Comparison of ENCODE assay signal across 9 mouse cellular contexts in the genomic region with DNA sequence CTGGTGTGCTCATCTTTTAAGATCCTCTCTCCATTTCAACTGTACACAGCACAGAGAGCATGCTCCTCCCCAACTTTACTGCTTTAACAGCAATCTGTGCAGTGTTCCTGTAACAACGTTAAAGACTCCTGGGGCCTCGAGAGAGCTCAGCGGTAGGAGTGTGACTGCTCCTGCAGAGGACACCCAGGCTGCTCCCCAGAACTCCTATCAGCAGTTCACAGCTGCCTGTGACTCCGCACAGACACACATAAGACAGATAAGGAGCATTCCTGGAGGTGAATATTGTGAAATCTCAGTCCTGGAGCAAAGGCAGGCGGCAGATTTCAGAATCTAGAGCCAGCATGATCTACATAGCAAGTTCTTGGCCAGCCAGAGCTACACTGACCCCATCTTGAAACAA. TPM values are rescaled to one million over a fixed set of nuclear protein-coding genes. Genes with fewer than 3 reads are reported as not detected.
DNase-seq lines count a peak whose midpoint lies in the region; ATAC-seq and TF ChIP-seq lines count a peak whose summit lies in the region.
"Had no signal": no experiment of that assay in that cellular context is flagged by ENCODE, and none has a peak within 500 bp of the region (broad histone marks: within the 10 kb centered on the region; RNA-seq: fewer than 3 reads in every experiment).

No protein-coding gene starts in this region.

- H3K9me3 ChIP-seq in hindbrain, embryonic 13.5 days = no peaks in the 10 kb centered on the region
- no peaks in the 10 kb centered on the region for H3K9me3 ChIP-seq in hindbrain, embryonic 14.5 days (ENCODE audit: control insufficient read depth, low read length)
- H3K9me3 ChIP-seq in heart, embryonic 14.5 days (ENCODE audit: control insufficient read depth, low read length) = no peaks in the 10 kb centered on the region
- no peaks in the 10 kb centered on the region for H3K9me3 ChIP-seq in liver, postnatal 0 days (ENCODE audit: low read length)
- H3K9me3 ChIP-seq: megakaryocyte, embryonic 14.5 days had no signal

- H3K4me1 ChIP-seq in hindbrain, embryonic 13.5 days (replicated peaks) = no peaks in the 10 kb centered on the region
- no peaks in the 10 kb centered on the region for H3K4me1 ChIP-seq in hindbrain, embryonic 14.5 days (replicated peaks; ENCODE audit: control insufficient read depth, insufficient read depth, low read length)
- H3K4me1 ChIP-seq in heart, embryonic 14.5 days (ENCODE audit: control insufficient read depth in 2 of 2, insufficient read depth in 2 of 2, low read length in 2 of 2) = peaks cover 6 to 15% of the 10 kb centered on the region in 2 experiments; a peak in 3 of 4 replicates
- H3K4me1 ChIP-seq in liver, postnatal 0 days (ENCODE audit: insufficient read depth) = no peaks in the 10 kb centered on the region

- ATAC-seq in hindbrain, embryonic 13.5 days (ENCODE audit: low FRiP score) = 0 out of 2 replicates have a peak, but pooled peaks have one; percentile 4
- ATAC-seq in hindbrain, embryonic 14.5 days (ENCODE audit: low FRiP score) = no peak
- ATAC-seq in heart, embryonic 14.5 days (ENCODE audit: insufficient number of reproducible peaks, insufficient read depth, low FRiP score, low read depth) = peak; percentile 32; the same call in 1 of the 2 replicates
- peak; percentile 63 for ATAC-seq in liver, postnatal 0 days

- no peak for DNase-seq in hindbrain, embryonic 14.5 days (ENCODE audit: low spot score)
- DNase-seq in c-Kit-positive CD71-positive TER-119-negative erythroid progenitor cells, embryonic 14.5 days (ENCODE audit: low read depth) = peak; percentile 70
- no peak for DNase-seq in liver, postnatal 0 days
- no peak for DNase-seq in adrenal gland, postnatal 25 days
- no peak for DNase-seq in ovary, adult 18-20 months (ENCODE audit: low spot score)
- no peak for DNase-seq in left cerebral cortex, postnatal 36 days (ENCODE audit: low spot score in 2 of 2)

- 92% methylated on average over 5 of the region's 5 CpGs for WGBS in hindbrain, embryonic 13.5 days
- WGBS in hindbrain, embryonic 14.5 days = 86% methylated on average over 5 of the region's 5 CpGs
- 15% methylated on average over 5 of the region's 5 CpGs for WGBS in heart, embryonic 14.5 days
- 39% methylated on average over 5 of the region's 5 CpGs for WGBS in liver, postnatal 0 days (ENCODE audit: insufficient replicate concordance)

- H3K4me3 ChIP-seq in hindbrain, embryonic 13.5 days = no peak overlapping the region
- no peak overlapping the region for H3K4me3 ChIP-seq in hindbrain, embryonic 14.5 days (replicated peaks; ENCODE audit: low read length)
- H3K4me3 ChIP-seq in heart, embryonic 14.5 days (ENCODE audit: control insufficient read depth in 1 of 2, insufficient read depth in 1 of 2, low read depth in 1 of 2, low read length in 2 of 2) = no peak overlapping the region
- no peak overlapping the region for H3K4me3 ChIP-seq in liver, postnatal 0 days (ENCODE audit: low read depth, low read length)
- H3K4me3 ChIP-seq: megakaryocyte, embryonic 14.5 days had no signal

- no peak overlapping the region for H3K4me2 ChIP-seq in hindbrain, embryonic 13.5 days
- H3K4me2 ChIP-seq in hindbrain, embryonic 14.5 days (replicated peaks) = no peak overlapping the region
- no peak overlapping the region for H3K4me2 ChIP-seq in heart, embryonic 14.5 days (ENCODE audit: low read length)
- H3K4me2 ChIP-seq in liver, postnatal 0 days (ENCODE audit: low read depth, low read length) = no peak overlapping the region

- intact Hi-C loops in left cerebral cortex, postnatal 36 days (cut with DNase I) = no loop called here

- H3K27ac ChIP-seq in hindbrain, embryonic 13.5 days = no peak overlapping the region
- H3K27ac ChIP-seq in hindbrain, embryonic 14.5 days = no peak overlapping the region
- peak overlapping the region; percentile 35 to 54; a peak in 3 of 4 replicates for H3K27ac ChIP-seq in heart, embryonic 14.5 days (replicated peaks in 1 of 2; ENCODE audit: control insufficient read depth in 1 of 2, insufficient read depth in 1 of 2, low read depth in 2 of 2, low read length in 2 of 2)
- H3K27ac ChIP-seq in liver, postnatal 0 days (ENCODE audit: low read depth) = no peak overlapping the region

- TF ChIP-seq CTCF in liver, postnatal 0 days (IDR thresholded peaks at IDR 0.05; ENCODE audit: low read depth) = no peak

- H3K9ac ChIP-seq in hindbrain, embryonic 13.5 days = no peak overlapping the region
- no peak overlapping the region for H3K9ac ChIP-seq in hindbrain, embryonic 14.5 days
- H3K9ac ChIP-seq in heart, embryonic 14.5 days (ENCODE audit: low read length) = 0 out of 2 replicates have a peak overlapping the region, but pooled peaks have one; percentile 3
- H3K9ac ChIP-seq in liver, postnatal 0 days (replicated peaks) = no peak overlapping the region

- H3K27me3 ChIP-seq in hindbrain, embryonic 13.5 days = no peaks in the 10 kb centered on the region
- no peaks in the 10 kb centered on the region for H3K27me3 ChIP-seq in hindbrain, embryonic 14.5 days (ENCODE audit: control insufficient read depth, insufficient read depth, low read length)
- no peaks in the 10 kb centered on the region for H3K27me3 ChIP-seq in heart, embryonic 14.5 days (ENCODE audit: control insufficient read depth, insufficient read depth, low read length)
- no peaks in the 10 kb centered on the region for H3K27me3 ChIP-seq in liver, postnatal 0 days (ENCODE audit: insufficient read depth, low read length)
- H3K27me3 ChIP-seq: megakaryocyte, embryonic 14.5 days had no signal

- H3K36me3 ChIP-seq in hindbrain, embryonic 13.5 days = peaks cover 55% of the 10 kb centered on the region
- H3K36me3 ChIP-seq in hindbrain, embryonic 14.5 days (replicated peaks; ENCODE audit: control insufficient read depth, insufficient read depth) = peaks cover 67% of the 10 kb centered on the region
- peaks cover 86% of the 10 kb centered on the region for H3K36me3 ChIP-seq in heart, embryonic 14.5 days (ENCODE audit: control insufficient read depth, insufficient read depth, low read length)
- H3K36me3 ChIP-seq in liver, postnatal 0 days (replicated peaks; ENCODE audit: insufficient read depth, low read length) = peaks cover 43% of the 10 kb centered on the region

- no peak for TF ChIP-seq EP300 in liver, postnatal 0 days (IDR thresholded peaks at IDR 0.05; ENCODE audit: low read depth)

RNA-seq across cellular contexts. Expression of gene Zbtb2, which starts 17.6 kb away (rescaled TPM):
- 15.7 and 16.0 TPM in 2 replicates for polyA plus RNA-seq in hindbrain, embryonic 13.5 days (2015; fragmentation: Nextera tagmentation; extraction: Ambion mirVana)
- polyA plus RNA-seq in hindbrain, embryonic 14.5 days (2014; fragmentation: Nextera tagmentation; extraction: Ambion mirVana) = 15.2 and 17.1 TPM in 2 replicates
- 9.3 and 9.6 TPM in 2 replicates for polyA plus RNA-seq in heart, embryonic 14.5 days (2014; fragmentation: Nextera tagmentation; extraction: Ambion mirVana)
- 3.1 TPM in 2 replicates for polyA plus RNA-seq in liver, postnatal 0 days (2015; fragmentation: Nextera tagmentation; extraction: Ambion mirVana)
- 11.0 and 11.5 TPM in 2 replicates for total RNA-seq in adrenal gland, postnatal 25 days (2021)
- 10 to 100 TPM; 10.0 to 11.5 TPM for total RNA-seq in left cerebral cortex, postnatal 36 days (2021)

RNA-seq across cellular contexts. Expression of gene Rmnd1, which starts 26.7 kb away (rescaled TPM):
- 47.9 and 50.5 TPM in 2 replicates for polyA plus RNA-seq in hindbrain, embryonic 13.5 days (2015; fragmentation: Nextera tagmentation; extraction: Ambion mirVana)
- polyA plus RNA-seq in hindbrain, embryonic 14.5 days (2014; fragmentation: Nextera tagmentation; extraction: Ambion mirVana) = 50.6 and 52.9 TPM in 2 replicates
- polyA plus RNA-seq in heart, embryonic 14.5 days (2014; fragmentation: Nextera tagmentation; extraction: Ambion mirVana) = 102 and 106 TPM in 2 replicates
- 15.6 and 16.6 TPM in 2 replicates for polyA plus RNA-seq in liver, postnatal 0 days (2015; fragmentation: Nextera tagmentation; extraction: Ambion mirVana)
- total RNA-seq in adrenal gland, postnatal 25 days (2021) = 48.4 and 53.7 TPM in 2 replicates
- total RNA-seq in left cerebral cortex, postnatal 36 days (2021) = 10 to 100 TPM; 28.9 to 48.9 TPM

RNA-seq across cellular contexts. Expression of gene Armt1, which starts 26.8 kb away (rescaled TPM):
- polyA plus RNA-seq in hindbrain, embryonic 13.5 days (2015; fragmentation: Nextera tagmentation; extraction: Ambion mirVana) = 14.7 and 15.3 TPM in 2 replicates
- polyA plus RNA-seq in hindbrain, embryonic 14.5 days (2014; fragmentation: Nextera tagmentation; extraction: Ambion mirVana) = 12.0 and 12.2 TPM in 2 replicates
- polyA plus RNA-seq in heart, embryonic 14.5 days (2014; fragmentation: Nextera tagmentation; extraction: Ambion mirVana) = 13.9 and 16.8 TPM in 2 replicates
- 12.3 and 13.6 TPM in 2 replicates for polyA plus RNA-seq in liver, postnatal 0 days (2015; fragmentation: Nextera tagmentation; extraction: Ambion mirVana)
- total RNA-seq in adrenal gland, postnatal 25 days (2021) = 20.6 and 21.1 TPM in 2 replicates
- 10 to 100 TPM; 20.7 to 22.4 TPM for total RNA-seq in left cerebral cortex, postnatal 36 days (2021)

Comparison
In these comparisons a context has a peak if more than half of its experiments do, and no peak if none do; other contexts are left out.
1. H3K27ac ChIP-seq: peak in heart, embryonic 14.5 days (2 of 2); none in hindbrain, embryonic 13.5 days (single experiment), hindbrain, embryonic 14.5 days (single experiment) and liver, postnatal 0 days (single experiment).